Mouse (Mus musculus) spleen, adult 12 weeks (tissue): ENCODE data around the gene Tnnt3.

Source experiments
- DNase-seq: peaks from one replicate; pipeline ENCODE4 v3.0.0; 2022; ENCODE audit warnings: low spot score

Tnnt3 gene

DNA sequence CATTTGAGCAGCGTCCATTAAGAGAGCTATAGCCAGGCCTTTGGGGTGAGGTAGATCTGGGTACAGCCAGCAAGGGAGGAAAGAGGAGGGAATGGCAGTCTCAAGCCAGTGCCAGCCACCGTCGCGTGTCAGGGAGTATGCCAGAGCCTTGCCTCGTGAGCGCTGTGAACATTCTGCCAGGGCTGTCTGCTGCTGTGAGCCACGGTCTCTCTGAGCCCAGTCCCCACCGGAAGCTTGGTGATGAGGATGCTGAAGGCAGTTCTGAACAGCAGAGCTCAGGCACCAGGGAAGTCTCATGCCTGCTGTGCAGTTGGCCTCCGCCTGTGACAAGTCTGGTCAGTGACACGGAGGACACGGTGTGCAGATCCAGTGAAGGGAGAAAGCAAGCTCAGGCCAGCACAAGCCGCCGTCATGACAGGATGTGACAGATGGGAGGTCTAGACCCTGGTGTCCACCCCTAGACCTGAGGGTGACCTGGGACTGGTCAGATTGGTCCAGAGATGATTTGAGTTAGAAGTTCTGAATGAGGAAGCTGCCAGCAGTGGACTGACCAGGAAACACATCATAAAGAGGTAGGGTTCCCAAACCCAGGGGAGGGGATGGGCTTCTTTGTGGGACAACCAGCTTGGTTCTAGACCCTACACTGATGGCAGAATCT is 21.7 kb upstream of the Tnnt3 start:
- DNase-seq: no peak

DNA sequence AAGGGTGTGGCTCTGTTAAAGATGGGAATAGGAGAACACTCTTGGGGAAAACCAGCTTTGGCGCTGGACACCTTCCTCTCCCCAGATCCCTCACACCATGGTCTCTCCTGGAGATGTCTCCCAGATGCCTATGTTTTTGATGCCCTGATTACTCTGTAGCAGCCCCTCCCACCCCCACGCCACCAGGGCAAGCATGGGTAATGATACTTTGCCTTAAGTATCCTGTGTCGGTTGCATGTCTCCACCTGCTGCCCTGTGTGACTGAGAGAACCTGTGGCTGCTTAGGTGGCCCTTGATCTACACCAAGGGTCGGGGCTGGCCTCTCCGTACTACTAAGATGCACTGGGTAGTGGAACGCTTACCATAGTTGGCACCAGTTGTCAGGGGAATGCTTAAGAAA is 20.6 kb upstream of the Tnnt3 start:
- DNase-seq: no peak

DNA sequence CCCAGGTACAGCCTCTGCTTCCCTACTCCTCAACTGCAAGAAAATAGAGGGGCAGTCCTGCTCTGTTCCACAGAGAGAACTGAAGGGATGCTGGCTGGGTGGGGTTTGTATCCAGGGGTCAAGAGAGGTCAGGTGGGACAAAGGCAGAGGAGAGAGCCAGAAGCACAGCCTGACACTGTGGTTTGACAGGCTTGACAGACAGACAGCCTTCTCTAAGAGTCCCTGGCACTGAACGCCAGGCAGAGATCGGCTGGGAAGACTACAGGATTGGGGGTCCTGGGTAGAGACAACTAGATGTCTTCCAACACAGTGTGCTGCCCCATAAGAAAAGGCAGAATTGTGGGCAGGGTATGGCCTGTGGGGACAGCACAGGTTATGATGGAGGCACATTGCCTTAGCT is 20.1 kb upstream of the Tnnt3 start:
- no peak for DNase-seq

DNA sequence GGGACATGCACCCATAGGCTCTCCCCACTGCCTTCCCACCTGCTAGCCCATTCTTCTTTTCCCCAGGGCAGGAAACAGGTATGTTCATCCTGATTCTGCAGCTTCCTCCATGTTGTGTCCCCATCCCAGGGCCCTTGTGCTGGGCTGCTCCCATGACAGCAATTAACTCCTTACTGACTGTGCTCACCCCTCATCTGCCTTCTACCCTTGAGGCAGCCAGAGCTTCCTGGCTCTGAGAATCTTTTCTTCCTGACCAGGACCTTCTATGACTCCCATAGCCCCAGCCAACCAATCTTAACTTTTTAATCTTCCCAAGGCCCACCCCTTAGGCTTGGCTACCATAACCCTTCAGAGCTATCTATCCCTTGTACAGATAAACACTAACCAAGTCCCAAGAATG is 19.3 kb upstream of the Tnnt3 start:
- no peak for DNase-seq

DNA sequence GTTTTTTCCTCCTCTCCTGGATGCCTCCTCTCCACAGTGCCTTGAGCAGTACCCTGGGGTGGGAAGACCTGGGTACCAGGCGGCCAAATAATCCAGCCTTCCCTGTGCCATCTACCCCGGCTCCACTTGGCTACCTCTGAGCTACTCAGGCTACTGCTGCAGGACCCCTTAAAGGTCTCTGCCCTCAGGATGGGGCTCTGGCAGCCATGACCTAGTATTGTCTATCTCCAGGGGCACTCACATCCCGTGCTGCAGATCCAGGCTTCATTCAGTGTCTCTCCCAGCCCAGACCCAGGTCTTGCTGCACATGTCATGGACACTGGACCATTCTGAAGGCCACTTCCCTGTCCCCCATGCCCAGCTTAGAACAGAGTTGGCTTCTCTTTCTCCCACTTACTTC is 18.8 kb upstream of the Tnnt3 start:
- DNase-seq: no peak

DNA sequence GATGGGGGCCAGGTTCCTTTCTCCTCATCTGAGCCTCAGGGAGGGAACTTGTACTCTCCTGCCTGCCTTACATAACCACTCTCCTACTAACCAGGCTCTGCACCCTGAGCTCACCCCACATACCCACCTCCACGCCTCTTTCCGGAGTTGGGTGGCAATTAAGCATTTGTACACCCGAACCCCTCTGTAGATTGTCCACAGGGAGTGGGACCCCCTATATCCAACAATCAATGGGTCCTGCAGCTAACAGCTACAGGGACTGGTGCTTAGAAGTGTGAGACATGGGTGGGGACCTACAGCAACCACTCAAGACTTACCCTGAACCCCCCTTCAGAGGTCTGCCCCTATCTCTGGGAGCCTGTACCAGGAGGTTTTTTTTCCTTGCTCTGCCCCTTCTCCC is 18.0 kb upstream of the Tnnt3 start:
- no peak for DNase-seq

DNA sequence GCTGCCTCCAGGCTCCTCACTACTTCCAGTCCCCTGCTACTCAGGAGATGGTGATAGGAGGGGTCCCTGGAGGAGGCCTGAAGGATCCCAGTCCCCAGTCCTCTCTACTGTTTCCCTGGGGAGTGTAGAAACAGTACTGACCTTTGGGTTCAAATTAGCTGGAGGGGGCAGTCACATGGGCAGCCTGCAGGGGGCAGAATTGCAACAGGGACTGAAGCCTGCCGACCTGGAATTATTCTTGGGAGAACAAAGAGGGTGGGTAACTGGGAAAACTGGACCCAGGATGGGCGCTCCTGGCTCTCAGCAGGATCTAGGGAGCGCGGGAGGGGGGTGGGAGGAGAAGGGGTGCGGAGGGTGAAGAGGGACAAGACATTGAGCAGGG is 17.5 kb upstream of the Tnnt3 start:
- DNase-seq: no peak

DNA sequence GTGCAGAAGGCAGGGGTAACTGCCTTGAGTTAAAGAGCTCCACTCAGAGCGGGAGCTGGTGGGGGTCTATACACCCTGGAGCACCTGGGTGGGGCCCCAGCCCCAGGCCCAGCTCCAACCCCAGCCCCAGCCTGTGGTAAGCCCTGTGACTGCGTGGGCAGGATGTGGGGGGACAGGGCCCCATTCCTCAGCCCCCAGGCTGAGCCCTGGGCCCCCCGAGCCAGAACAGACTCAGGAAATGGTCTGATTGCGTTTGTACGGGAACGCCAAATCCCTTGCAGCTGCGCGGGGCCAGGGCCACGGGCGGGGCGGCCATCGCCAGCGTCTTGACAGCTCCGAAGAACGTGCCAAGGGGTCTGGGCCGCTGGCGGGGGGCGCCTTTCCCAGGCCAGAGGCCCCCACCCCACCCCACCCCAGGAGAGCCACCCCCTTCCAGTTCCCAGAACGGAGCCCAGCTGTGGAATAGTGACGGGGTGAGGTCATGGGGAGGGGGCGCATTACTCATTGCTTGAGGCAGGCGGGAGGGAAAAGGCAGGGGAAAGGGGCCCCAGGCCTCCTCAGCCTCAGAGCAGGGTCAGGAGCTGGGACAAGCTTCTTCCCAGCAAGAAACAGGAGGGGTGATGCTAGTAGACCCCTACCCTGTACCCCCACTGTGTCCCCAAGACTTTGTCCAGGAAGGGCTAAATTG is 16.9 kb upstream of the Tnnt3 start:
- no peak for DNase-seq

DNA sequence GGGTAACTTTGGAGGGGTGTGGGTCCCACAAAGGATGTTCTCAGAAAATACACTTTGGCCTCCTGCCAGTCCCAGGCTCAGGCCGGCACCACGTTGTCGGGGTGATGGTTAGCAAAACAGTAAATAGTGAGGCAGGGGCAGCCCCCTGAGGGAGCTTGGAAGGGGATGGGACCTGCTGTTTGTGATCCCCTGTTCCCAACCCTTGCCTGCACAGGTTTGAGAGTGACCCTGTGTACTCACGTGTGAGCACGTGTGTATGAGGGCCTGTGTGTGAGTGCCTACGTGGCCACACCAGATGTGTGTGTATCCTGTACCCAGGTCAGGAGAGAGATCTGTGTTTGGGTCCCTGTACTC is 16.4 kb upstream of the Tnnt3 start:
- DNase-seq: no peak

DNA sequence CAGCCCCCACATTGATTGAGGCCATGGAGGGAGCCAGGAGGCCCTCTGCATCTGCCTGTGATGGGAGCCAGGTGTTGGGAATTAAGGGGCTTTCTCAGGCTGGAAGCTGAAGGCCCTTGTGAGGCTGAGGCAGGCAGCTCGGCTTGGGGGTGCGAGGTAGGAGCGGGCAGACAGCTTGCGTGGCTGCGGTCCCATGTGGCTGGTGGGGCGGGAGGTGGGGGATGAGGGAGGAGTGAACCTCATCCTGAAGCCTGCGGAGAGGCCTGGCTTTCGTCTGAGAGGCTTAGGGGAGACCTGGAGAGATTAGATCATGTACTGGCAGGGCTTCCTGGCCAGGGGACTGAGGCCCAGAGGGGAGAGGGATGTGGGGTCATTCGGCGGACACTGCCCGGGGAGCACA is 15.5 kb upstream of the Tnnt3 start:
- DNase-seq: no peak

DNA sequence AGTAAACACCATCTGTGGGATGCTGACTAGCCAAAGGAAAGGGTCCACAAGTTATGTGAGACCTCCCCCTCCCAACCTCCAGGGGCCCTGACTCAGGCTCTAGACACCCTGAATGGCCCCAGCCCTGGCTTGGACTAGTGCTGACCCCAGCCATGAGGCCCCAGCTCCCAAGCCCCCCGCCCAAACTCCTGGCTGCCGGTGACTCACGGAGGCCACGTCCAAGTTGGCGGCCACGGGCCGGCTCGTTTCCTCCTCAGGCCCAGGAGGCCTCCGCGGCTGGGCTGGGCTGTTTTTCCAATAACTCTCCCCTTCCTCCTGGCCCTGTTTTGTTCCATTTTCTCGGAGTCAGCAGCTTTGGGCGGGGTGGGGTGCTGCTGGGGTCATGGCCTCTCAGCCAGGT is 13.9 kb upstream of the Tnnt3 start:
- no peak for DNase-seq

DNA sequence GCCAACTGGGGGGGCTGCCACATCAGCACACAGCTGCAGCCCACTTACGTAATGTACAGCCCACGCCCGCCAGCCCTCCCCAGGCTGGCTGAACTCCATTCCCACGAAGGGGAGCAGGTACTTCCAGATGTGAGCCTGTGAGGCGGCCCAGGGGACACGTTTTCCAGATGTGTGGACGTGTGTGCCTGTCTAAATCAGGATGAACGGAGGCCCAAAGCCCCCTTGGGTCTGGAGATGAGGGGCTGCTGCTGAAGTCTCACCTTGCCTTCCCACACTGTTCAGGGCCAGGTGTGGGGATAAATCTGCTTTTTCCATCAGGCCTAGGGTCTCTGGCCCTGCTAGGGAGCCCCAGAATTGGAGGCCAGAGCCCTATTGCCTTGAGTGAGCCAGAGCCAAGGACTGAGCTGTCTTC is 11.9 kb upstream of the Tnnt3 start:
- DNase-seq: no peak

DNA sequence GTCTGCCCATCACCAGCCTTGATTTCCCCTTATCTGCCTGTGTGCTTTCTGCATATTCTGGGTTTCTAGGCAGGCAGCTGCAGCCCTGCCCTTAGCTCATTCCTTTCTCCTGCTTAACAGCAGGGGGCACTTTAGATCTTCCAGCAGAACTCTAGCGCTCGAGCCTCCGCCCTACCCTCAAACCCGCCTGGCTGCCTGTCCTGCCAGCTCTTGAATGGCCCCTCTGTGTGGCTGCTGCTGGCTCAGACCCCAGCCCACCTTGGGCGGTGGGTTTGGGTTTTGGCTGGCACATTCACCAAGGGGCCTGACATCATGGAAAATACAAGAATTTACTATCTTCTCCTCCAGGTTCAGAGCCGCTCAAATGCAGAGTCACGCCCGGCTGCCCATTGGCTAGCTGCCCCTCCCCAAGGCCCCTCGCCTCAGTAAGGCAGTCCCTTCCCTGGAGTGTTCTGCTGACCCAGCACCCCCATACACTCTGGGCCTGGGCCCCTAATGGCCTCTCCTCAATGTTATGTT is 11.2 kb upstream of the Tnnt3 start:
- no peak for DNase-seq

DNA sequence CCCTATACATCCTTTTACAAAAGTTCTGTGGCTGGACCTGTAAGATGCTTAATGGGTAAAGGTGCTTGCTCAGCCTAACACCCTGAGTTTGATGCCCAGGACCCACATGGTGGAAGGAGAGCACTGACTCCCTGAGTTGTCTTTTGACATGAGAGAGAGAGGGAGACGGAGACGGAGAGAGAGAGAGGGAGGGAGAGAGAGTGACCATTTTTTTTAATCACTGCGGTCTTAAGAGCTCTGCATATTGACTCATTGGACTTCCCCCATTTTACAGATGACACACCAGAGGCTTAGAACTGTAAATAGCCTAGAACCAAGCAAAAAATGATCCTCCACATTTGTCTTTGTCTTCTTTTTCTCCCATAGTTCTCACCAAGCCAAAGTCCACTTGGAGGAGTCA is 10.6 kb upstream of the Tnnt3 start:
- no peak for DNase-seq

DNA sequence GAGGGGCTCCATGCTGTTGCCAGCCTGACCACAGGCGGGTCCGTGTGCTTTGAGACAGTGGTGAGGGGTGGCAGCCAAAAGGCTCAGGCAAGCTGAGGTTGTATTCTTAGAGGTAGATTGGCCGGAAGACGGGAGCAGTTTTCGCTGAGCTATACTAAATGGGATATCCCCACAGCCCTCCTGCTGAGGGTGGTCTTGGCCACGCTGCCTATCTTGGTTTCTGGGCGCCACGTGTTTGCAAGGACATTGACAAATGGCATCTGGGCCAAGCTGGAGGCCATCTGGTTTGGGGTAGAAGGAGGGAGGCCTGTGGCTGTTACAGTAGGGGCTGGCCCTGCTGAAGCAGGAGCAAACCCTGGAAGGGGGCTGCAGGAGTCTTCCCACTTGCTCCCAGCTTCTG is 5.1 kb upstream of the Tnnt3 start:
- DNase-seq: no peak

DNA sequence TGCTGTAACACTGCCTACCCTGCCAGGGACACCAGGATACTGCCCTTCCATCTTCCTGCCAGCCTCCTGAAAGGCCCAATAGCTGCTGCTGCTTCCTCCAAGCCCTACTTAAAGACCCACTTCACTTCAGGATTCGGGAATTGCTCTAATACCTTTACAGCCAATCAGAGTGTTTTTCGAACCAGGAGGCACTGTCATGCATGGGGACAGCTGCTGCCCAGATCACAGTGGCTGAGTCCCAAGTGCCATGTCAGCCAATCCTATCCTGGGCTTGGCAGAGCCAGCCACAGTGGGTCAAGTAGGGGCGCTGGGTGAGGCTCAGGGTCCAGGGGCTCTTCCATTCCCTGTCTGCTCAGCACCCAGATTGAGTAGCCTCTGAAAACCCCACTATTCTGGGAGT is 2.5 kb upstream of the Tnnt3 start:
- no peak for DNase-seq

DNA sequence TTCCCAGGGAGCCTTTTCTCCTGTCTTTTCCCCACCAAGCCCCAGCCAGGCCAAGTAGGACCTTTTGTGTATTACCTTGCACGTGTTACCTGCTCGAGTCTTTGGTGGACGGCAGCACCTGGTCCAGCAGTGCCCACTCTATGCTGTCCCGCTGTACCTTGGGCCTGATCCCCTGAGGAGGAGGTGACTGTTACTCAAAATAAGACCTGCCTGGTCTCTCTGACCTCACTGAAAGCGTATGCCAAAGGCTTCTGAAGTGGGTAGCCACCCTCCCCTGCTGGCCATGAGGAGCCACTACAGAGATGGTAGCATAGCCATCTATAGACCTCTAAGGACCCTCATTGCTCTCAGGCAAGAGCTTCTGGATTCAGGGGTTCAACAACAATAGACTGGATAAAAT is 1.8 kb upstream of the Tnnt3 start:
- DNase-seq: no peak

DNA sequence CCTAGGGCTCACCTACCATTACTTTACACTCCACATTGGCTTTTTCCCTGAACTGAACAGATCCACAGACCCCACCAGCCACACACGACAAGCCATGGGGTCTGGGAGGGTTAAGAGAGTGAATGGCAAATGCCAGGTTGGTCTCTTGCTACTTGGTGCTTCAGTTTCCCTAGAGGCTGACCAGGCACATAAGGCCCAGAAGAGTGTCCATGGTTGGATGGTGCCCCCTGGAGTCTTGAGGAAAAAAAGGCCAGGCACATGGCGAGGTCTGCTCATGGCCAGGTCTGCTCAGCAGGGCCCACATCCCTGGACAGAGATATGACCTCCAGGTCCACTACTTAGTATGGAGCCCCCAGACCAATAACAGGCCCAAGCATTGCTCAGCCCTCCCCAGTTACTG is 861 bp upstream of the Tnnt3 start:
- no peak for DNase-seq

DNA sequence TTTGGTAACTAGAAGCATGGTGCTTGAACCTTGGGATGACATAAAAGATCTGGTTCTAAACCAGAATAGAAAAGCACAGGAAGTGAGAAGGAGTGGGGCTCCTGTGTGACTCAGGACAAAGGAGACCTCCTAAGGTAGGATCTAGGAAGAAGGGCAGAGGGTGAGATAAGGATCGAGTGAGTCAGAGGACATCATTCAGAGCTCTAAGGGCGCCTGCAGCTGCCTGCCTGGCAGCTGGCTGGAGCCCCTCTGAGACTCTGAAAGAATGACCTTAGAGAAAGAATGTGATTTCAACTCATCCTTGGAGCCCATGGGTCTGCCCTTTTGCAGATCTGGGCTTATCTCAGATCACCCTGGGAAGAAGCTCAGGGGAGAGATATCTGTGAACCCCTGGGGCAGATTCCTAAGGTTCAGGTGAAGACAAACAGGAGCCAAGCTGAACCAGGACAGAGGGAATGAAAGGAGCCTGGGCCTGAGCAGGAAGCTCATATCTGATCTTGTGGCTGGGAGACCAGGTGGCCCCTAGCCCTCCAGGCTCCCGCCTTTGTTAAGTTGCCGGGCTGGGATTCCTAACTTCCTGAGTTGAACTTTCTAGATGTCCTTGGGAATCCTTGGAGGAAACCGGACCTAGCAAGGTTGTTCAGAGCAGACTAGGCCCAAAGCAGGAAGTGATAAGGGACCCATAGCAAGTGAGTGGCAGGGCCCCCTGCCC is 530 bp downstream of the Tnnt3 start:
- DNase-seq: no peak

DNA sequence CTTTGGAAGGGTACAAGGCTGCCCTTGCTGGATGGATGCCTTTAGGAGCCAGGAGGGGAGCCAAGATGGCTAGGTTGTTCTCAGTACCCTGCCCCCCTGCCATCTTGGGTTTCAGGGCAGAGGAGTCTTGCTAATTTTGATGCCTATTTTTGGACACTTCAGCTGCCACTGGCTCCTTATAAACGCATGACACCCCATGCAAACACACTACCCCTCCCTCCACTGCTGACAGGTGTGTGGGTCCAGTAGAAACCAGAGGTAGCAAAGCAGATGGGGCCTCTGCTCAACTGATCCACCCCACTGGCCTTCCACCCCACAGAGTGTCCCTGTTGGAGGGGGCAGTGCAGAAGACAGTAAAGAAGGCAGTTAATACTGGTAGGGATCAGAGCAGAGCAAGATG is 1.4 kb downstream of the Tnnt3 start:
- DNase-seq: no peak

DNA sequence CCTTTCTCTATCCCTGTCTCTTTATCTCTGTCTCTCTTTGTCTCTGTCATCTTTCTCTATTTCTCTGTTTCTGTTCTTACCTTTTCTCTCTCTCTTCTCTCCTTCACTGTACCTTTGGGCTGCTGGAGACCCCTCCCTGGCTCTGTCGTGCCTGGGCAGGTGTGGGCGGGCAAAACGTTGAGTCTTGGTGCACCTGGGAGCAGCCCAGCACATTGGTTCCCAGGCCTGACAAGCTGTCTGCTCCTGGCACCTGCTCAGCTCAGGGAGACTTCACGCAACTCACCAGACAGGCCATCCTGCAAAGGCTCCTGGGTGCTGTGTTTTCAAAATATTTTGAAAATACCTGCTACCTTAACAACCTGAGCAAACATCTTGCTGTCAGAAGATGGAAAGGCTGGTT is 4.6 kb downstream of the Tnnt3 start:
- DNase-seq: no peak

DNA sequence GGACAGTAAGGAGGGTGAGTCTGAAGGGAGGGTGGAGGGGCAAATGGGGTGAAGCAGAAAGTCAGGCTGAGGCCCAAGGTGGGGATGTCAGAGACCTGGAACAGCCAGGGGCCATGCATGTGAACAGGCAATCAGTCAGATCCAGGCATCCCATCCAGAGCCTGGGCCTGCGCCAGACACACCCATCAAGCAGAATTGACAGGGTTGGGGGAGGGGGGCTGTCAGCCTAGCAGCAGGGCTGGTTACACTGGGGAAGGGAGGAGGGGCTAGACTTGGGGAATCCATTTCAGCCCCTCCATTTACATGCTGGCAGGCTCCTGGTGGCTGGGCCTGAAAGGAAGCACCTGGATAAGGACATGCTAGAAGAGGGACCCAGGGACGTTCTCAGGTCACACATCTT is 7.3 kb downstream of the Tnnt3 start:
- DNase-seq: no peak

DNA sequence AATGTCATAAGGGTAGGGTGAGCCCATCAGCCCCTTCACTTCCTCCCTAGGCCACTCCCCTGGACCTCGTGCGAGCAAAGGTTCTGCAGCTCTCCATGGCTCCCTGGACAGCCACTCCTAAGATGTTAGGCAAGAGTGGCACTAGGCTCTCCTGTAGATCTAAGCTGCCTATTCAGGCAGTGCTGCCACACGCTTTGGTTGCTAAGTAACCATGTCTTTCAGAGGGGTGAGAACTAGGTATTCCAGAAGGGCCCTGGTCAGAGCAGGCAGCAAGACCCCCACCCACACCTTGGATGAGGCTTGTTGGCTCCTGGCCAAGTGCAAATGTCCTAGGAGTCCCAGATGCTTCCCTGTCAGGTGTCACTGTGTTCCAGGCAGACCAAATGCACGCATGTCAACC is 7.9 kb downstream of the Tnnt3 start:
- DNase-seq: no peak

DNA sequence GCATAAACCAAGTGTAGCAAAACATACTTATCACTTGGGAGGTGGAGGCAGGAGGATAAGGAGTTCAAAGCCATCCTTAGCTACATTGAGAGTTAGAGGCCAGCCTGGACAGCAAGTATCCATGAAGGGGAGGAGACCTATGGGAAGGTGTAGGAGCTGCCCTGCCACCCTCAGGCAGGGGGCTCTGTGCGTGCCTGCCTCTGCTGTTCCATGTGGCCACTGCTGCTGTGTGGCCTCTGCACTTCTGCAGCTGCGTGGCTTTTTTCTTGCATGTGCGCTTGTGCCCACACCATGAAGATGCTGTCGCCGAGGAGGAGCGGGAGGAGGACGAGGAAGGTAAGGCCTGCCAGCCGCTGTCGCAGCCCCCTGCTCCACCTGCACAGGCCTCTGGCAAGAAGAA is 8.8 kb downstream of the Tnnt3 start:
- no peak for DNase-seq
